Comparison of ENCODE assay signal across 8 mouse cellular contexts in genomic region chr2:19657158-19657874, GRCm38 (mm10). TPM values are rescaled to one million over a fixed set of nuclear protein-coding genes. Genes with fewer than 3 reads are reported as not detected.
DNase-seq lines count a peak whose midpoint lies in the region; ATAC-seq and TF ChIP-seq lines count a peak whose summit lies in the region.

TSS of gene Otud1 (plus strand) at chr2:19657752.

- peak; percentile 95 for TF ChIP-seq POLR2A in ES-Bruce4 (IDR thresholded peaks at IDR 0.05; ENCODE audit: insufficient read depth, low read length)

- H3K9me3 ChIP-seq in ES-Bruce4 (replicated peaks; ENCODE audit: control insufficient read depth, insufficient read depth, low read length, poor library complexity, severe bottlenecking) = no peaks in the 10 kb centered on the region
- no peaks in the 10 kb centered on the region for H3K9me3 ChIP-seq in forebrain, embryonic 14.5 days (replicated peaks; ENCODE audit: control insufficient read depth, low read length)
- H3K9me3 ChIP-seq in liver, embryonic 15.5 days (replicated peaks) = no peaks in the 10 kb centered on the region
- H3K9me3 ChIP-seq in neural tube, embryonic 11.5 days (ENCODE audit: control insufficient read depth, low read length) = no peaks in the 10 kb centered on the region
- H3K9me3 ChIP-seq in stomach, embryonic 16.5 days (replicated peaks; ENCODE audit: control insufficient read depth, low read length) = no peaks in the 10 kb centered on the region

- H3K4me3 ChIP-seq in ES-Bruce4 (ENCODE audit: low read depth, low read length) = peak within 1 kb of the TSS; percentile 72
- H3K4me3 ChIP-seq in forebrain, embryonic 14.5 days (ENCODE audit: low read depth, low read length) = peak within 1 kb of the TSS; percentile 72
- peak within 1 kb of the TSS; percentile 76 for H3K4me3 ChIP-seq in liver, embryonic 15.5 days (replicated peaks)
- H3K4me3 ChIP-seq in neural tube, embryonic 11.5 days (ENCODE audit: low read depth, low read length) = peak within 1 kb of the TSS; percentile 68
- peak within 1 kb of the TSS; percentile 77 for H3K4me3 ChIP-seq in stomach, embryonic 16.5 days (replicated peaks; ENCODE audit: low read length)

- under 1% methylated on average over 62 of the region's 62 CpGs for WGBS in forebrain, embryonic 14.5 days
- under 1% methylated on average over 60 of the region's 62 CpGs for WGBS in liver, embryonic 15.5 days (ENCODE audit: insufficient replicate concordance)
- WGBS in neural tube, embryonic 11.5 days = under 1% methylated on average over 61 of the region's 62 CpGs
- WGBS in stomach, embryonic 16.5 days = under 1% methylated on average over 62 of the region's 62 CpGs

- H3K36me3 ChIP-seq in ES-Bruce4 (ENCODE audit: control insufficient read depth, insufficient read depth, low read length, poor library complexity, severe bottlenecking) = no peaks in the 10 kb centered on the region
- no peaks in the 10 kb centered on the region for H3K36me3 ChIP-seq in forebrain, embryonic 14.5 days (ENCODE audit: control insufficient read depth, insufficient read depth, low read length)
- no peaks in the 10 kb centered on the region for H3K36me3 ChIP-seq in liver, embryonic 15.5 days (replicated peaks)
- no peaks in the 10 kb centered on the region for H3K36me3 ChIP-seq in neural tube, embryonic 11.5 days (ENCODE audit: control insufficient read depth, insufficient read depth, low read length)
- H3K36me3 ChIP-seq in stomach, embryonic 16.5 days (ENCODE audit: control insufficient read depth, insufficient read depth, low read length) = no peaks in the 10 kb centered on the region

- peak; percentile 98 for DNase-seq in cerebellum, adult 11-12 months
- peak; percentile 98 for DNase-seq in forebrain, embryonic 14.5 days (ENCODE audit: low spot score)
- DNase-seq in heart, postnatal 10 days = peak; percentile 97
- DNase-seq in kidney, postnatal 4 days = peak; percentile 97 to 99
- peak; percentile 98 for DNase-seq in neural tube, embryonic 11.5 days (ENCODE audit: low spot score)

- H3K4me1 ChIP-seq in ES-Bruce4 (ENCODE audit: control insufficient read depth, insufficient read depth, low read length) = no peaks in the 10 kb centered on the region
- H3K4me1 ChIP-seq in forebrain, embryonic 14.5 days (ENCODE audit: control insufficient read depth, insufficient read depth, low read length) = peaks cover 16% of the 10 kb centered on the region
- peaks cover 28% of the 10 kb centered on the region for H3K4me1 ChIP-seq in liver, embryonic 15.5 days (replicated peaks)
- H3K4me1 ChIP-seq in neural tube, embryonic 11.5 days (ENCODE audit: control insufficient read depth, insufficient read depth, low read length) = no peaks in the 10 kb centered on the region
- 0 out of 2 replicates have a peak, but pooled peaks cover 5% of the 10 kb centered on the region for H3K4me1 ChIP-seq in stomach, embryonic 16.5 days (ENCODE audit: control insufficient read depth, insufficient read depth, low read length)

- ATAC-seq in forebrain, embryonic 14.5 days = peak; percentile 97
- ATAC-seq in liver, embryonic 15.5 days (ENCODE audit: insufficient read depth) = peak; percentile 94
- ATAC-seq in neural tube, embryonic 11.5 days (ENCODE audit: insufficient read depth, low FRiP score, low TSS enrichment) = peak; percentile 96
- peak; percentile 99 for ATAC-seq in stomach, embryonic 16.5 days (ENCODE audit: insufficient read depth, low FRiP score)

- no peaks in the 10 kb centered on the region for H3K27me3 ChIP-seq in ES-Bruce4 (ENCODE audit: control insufficient read depth, insufficient read depth, low read length, poor library complexity, severe bottlenecking)
- peaks cover 13% of the 10 kb centered on the region; the same call in 1 of the 2 replicates for H3K27me3 ChIP-seq in forebrain, embryonic 14.5 days (replicated peaks; ENCODE audit: control insufficient read depth, insufficient read depth, low read length)
- H3K27me3 ChIP-seq in liver, embryonic 15.5 days = peaks cover 47% of the 10 kb centered on the region
- peaks cover 13% of the 10 kb centered on the region for H3K27me3 ChIP-seq in neural tube, embryonic 11.5 days (ENCODE audit: control insufficient read depth, insufficient read depth, low read length)
- H3K27me3 ChIP-seq in stomach, embryonic 16.5 days (ENCODE audit: control insufficient read depth, insufficient read depth, low read length) = no peaks in the 10 kb centered on the region

- no peak for TF ChIP-seq CTCF in ES-Bruce4 (IDR thresholded peaks at IDR 0.05; ENCODE audit: low read depth, low read length)

- TF ChIP-seq EP300 in ES-Bruce4 (IDR thresholded peaks at IDR 0.05; ENCODE audit: insufficient read depth, low read depth, low read length) = peak; percentile 46; the same call in 1 of the 2 replicates

- peak within 1 kb of the TSS; percentile 75 for H3K4me2 ChIP-seq in forebrain, embryonic 14.5 days (ENCODE audit: low read length)
- H3K4me2 ChIP-seq in liver, embryonic 15.5 days = peak within 1 kb of the TSS; percentile 97
- H3K4me2 ChIP-seq in neural tube, embryonic 11.5 days (ENCODE audit: low read depth) = peak within 1 kb of the TSS; percentile 81
- H3K4me2 ChIP-seq in stomach, embryonic 16.5 days (ENCODE audit: low read depth, low read length) = peak within 1 kb of the TSS; percentile 54

- intact Hi-C loops in heart, postnatal 10 days (cut with DNase I) = loop anchor here (2.0 to 5.0 kb wide), 2 partner anchors 107 to 130 kb away; no protein-coding TSS in a partner anchor

- peak within 1 kb of the TSS; percentile 99 for H3K9ac ChIP-seq in ES-Bruce4 (ENCODE audit: low read depth, poor library complexity, severe bottlenecking)
- H3K9ac ChIP-seq in forebrain, embryonic 14.5 days (ENCODE audit: low read length) = peak within 1 kb of the TSS; percentile 73
- peak within 1 kb of the TSS; percentile 75 for H3K9ac ChIP-seq in liver, embryonic 15.5 days
- peak within 1 kb of the TSS; percentile 72 for H3K9ac ChIP-seq in neural tube, embryonic 11.5 days (ENCODE audit: low read length)
- H3K9ac ChIP-seq in stomach, embryonic 16.5 days (ENCODE audit: low read length) = peak within 1 kb of the TSS; percentile 88

- peak within 1 kb of the TSS; percentile 79 for H3K27ac ChIP-seq in ES-Bruce4 (ENCODE audit: insufficient read depth, low read length)
- H3K27ac ChIP-seq in forebrain, embryonic 14.5 days (ENCODE audit: low read depth, low read length) = peak within 1 kb of the TSS; percentile 80
- peak within 1 kb of the TSS; percentile 92 for H3K27ac ChIP-seq in liver, embryonic 15.5 days (replicated peaks)
- H3K27ac ChIP-seq in neural tube, embryonic 11.5 days (ENCODE audit: low read depth, low read length) = peak within 1 kb of the TSS; percentile 67
- H3K27ac ChIP-seq in stomach, embryonic 16.5 days (ENCODE audit: low read length) = peak within 1 kb of the TSS; percentile 92

RNA-seq across cellular contexts. Expression of gene Otud1, which starts in this region (rescaled TPM):
- 10.7 and 12.4 TPM in 2 replicates for polyA plus RNA-seq in ES-Bruce4 (2011; ENCODE audit: insufficient read depth, insufficient read length, low read depth, missing spikeins)
- 1.7 and 1.8 TPM in 2 replicates for polyA plus RNA-seq in forebrain, embryonic 14.5 days (2014; fragmentation: Nextera tagmentation; extraction: Ambion mirVana)
- total RNA-seq in heart, postnatal 10 days (2021) = 10 to 100 TPM; 18.9 to 20.1 TPM
- 0.60 and 0.73 TPM in 2 replicates for polyA plus RNA-seq in liver, embryonic 15.5 days (2015; fragmentation: Nextera tagmentation; extraction: Ambion mirVana)
- polyA plus RNA-seq in neural tube, embryonic 11.5 days (2014; fragmentation: Nextera tagmentation; extraction: Ambion mirVana) = 1.0 and 1.3 TPM in 2 replicates
- polyA plus RNA-seq in stomach, embryonic 16.5 days (2015; fragmentation: Nextera tagmentation; extraction: Ambion mirVana) = 0.84 and 1.7 TPM in 2 replicates

Comparison
In these comparisons a context has a peak if more than half of its experiments do, and no peak if none do; other contexts are left out.
1. Peak in every context shown above with its lines: DNase-seq, ATAC-seq, H3K4me3 ChIP-seq and H3K27ac ChIP-seq.
2. Peak in ATAC-seq, H3K4me3 ChIP-seq, H3K27ac ChIP-seq, H3K9ac ChIP-seq and H3K4me2 ChIP-seq in liver, embryonic 15.5 days; RNA of the gene not detected or under 1 TPM.